Mouse (Mus musculus) erythroblast, embryonic 14.5 days (primary cell): Measurements from ENCODE around the gene Tmpo.

Experiments
- GATA1 ChIP-seq: IDR thresholded peaks from 2 replicates; pipeline ENCODE4 v1.6.1; 2012; ENCODE audit warnings: low read length, inconsistent platforms, mixed read lengths
- TAL1 ChIP-seq: IDR thresholded peaks from 3 replicates; pipeline ENCODE4 v1.6.1; 2012; ENCODE audit warnings: low read length, inconsistent platforms, mixed read lengths

GRCm38 (mm10) chr10:91181461-91182288, 560 bp upstream of the Tmpo start:
- TF ChIP-seq GATA1 (no peak), TAL1 (no peak)
